Mouse (Mus musculus): Measurements from ENCODE around the gene Cdh1.

DNA sequence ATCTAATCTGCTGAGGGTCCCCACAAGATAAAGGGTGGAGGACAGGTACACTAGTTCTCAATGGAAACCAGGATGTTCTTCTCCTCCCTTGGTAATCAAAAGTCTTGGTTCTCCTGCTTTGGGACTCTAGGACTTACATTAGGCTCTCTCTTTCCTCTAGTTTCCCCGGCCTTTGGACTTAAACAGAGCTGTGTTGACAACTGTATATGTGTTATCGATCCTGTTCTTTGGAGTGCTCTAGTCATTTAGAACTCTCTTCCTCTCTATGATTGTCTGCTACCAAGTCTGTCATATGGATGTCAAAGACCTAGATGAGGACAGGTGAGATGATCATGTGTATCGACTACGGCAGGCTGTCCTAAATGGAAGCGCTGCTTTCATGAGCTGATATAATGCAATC lies 6.1 kb upstream of the Cdh1 start:
- TF ChIP-seq POLR2A (IDR thresholded peaks at IDR 0.05; ENCODE audit: control insufficient read depth in 1 of 2, insufficient read depth in 1 of 2, low read depth in 1 of 2, low read length in 2 of 2, poor library complexity in 1 of 2) (no peak), CTCF (IDR thresholded peaks at IDR 0.05 in 2 of 3, conservative IDR thresholded peaks at IDR 0.05 in 1 of 3; ENCODE audit: control insufficient read depth in 1 of 3, insufficient read depth in 1 of 3, low read depth in 2 of 3, low read length in 3 of 3, poor library complexity in 1 of 3, severe bottlenecking in 1 of 3) (no peak), MAX (IDR thresholded peaks at IDR 0.05; ENCODE audit: low read length) (no peak), CHD2 (IDR thresholded peaks at IDR 0.05; ENCODE audit: low read length) (no peak), EP300 (IDR thresholded peaks at IDR 0.05; ENCODE audit: low read depth in 1 of 2, low read length in 2 of 2) (no peak), USF1 (IDR thresholded peaks at IDR 0.05; ENCODE audit: low read depth, low read length) (no peak), ZMIZ1 (IDR thresholded peaks at IDR 0.05; ENCODE audit: low read depth, low read length) (no peak), NELFE (IDR thresholded peaks at IDR 0.05; ENCODE audit: low read depth, low read length) (no peak), POLR2AphosphoS5 (IDR thresholded peaks at IDR 0.05; ENCODE audit: borderline replicate concordance, low read depth, low read length) (no peak), MEF2A (IDR thresholded peaks at IDR 0.05; ENCODE audit: extremely low read depth, insufficient replicate concordance, low read depth, low read length, poor library complexity, severe bottlenecking) (no peak), ZNF384 (IDR thresholded peaks at IDR 0.05; ENCODE audit: low read depth, low read length) (no peak), NRF1 (IDR thresholded peaks at IDR 0.05; ENCODE audit: insufficient read depth, low read depth, low read length, poor library complexity, severe bottlenecking) (no peak), SMC3 (IDR thresholded peaks at IDR 0.05; ENCODE audit: low read depth, low read length) (no peak)

Measured in MEL (cell line).